Comparison of ENCODE assay signal across 8 mouse cellular contexts in the genomic region with DNA sequence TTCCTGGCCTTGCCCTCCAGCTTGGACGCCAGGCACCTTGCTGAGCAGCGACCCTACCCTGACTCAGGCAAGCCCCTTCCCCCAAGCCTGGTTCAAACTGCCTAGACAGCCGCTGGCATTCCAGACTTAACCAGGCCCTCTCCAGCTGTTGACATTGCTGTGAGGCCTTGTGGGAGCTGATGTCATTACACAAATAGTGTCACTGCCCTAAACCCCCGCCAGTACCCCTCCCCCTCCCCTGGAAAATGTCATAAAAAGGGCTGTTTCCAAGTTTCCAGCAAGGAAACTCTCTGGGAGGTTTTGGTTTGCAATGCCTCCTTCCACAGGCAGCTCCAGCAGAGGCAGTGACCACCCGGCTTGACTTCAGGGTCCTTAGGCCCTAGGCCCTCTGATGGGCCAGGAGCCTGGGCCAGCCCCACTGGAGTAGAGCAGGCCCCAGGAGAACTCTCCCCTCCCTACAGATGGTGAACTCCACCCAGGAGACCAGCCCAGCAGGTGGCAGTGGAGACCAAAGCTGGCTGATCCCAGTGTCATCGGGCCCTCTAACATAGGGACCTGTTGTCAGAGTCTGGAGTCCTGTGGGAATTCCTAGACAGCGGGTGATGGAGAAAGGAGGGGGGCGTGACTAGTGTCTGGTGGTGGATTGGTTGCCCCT.
DNase-seq lines count a peak whose midpoint lies in the region; ATAC-seq and TF ChIP-seq lines count a peak whose summit lies in the region.

No protein-coding gene starts in this region.

- no peak overlapping the region for H3K4me3 ChIP-seq in CH12.LX (replicated peaks in 1 of 3; ENCODE audit: low read depth in 2 of 3, low read length in 2 of 3, poor library complexity in 1 of 3)
- no peak overlapping the region for H3K4me3 ChIP-seq in embryonic facial prominence, embryonic 11.5 days (ENCODE audit: low read depth, low read length)
- H3K4me3 ChIP-seq in limb, embryonic 12.5 days (replicated peaks): no peak overlapping the region
- H3K4me3 ChIP-seq in neural tube, embryonic 13.5 days: no peak overlapping the region

- DNase-seq in 3134 (ENCODE audit: extremely low read depth, insufficient read length, low spot score) (peak; percentile 64), CH12.LX (ENCODE audit: extremely low read depth) (peak; percentile 54)
- DNase-seq in embryonic facial prominence, embryonic 11.5 days (ENCODE audit: low spot score): peak; percentile 41
- peak; percentile 84 for DNase-seq in heart, postnatal 4 days
- no peak for DNase-seq in cerebellum, adult 8-10 months

- no peaks in the 10 kb centered on the region for H3K79me2 ChIP-seq in CH12.LX (replicated peaks; ENCODE audit: control insufficient read depth, extremely low read depth, insufficient read depth, poor library complexity, severe bottlenecking)

- H3K9ac ChIP-seq in CH12.LX (ENCODE audit: insufficient read depth, low read depth): no peak overlapping the region
- no peak overlapping the region for H3K9ac ChIP-seq in embryonic facial prominence, embryonic 11.5 days (replicated peaks; ENCODE audit: low read length)
- no peak overlapping the region for H3K9ac ChIP-seq in limb, embryonic 12.5 days (replicated peaks)
- H3K9ac ChIP-seq in neural tube, embryonic 13.5 days: no peak overlapping the region

- no peak overlapping the region for H3K4me2 ChIP-seq in CH12.LX (ENCODE audit: insufficient read depth, low read depth, poor library complexity, severe bottlenecking)
- H3K4me2 ChIP-seq in embryonic facial prominence, embryonic 11.5 days (ENCODE audit: low read depth, low read length): no peak overlapping the region
- H3K4me2 ChIP-seq in limb, embryonic 12.5 days: no peak overlapping the region
- H3K4me2 ChIP-seq in neural tube, embryonic 13.5 days: no peak overlapping the region

- peaks cover 18 to 87% of the 10 kb centered on the region in 2 experiments for H3K4me1 ChIP-seq in CH12.LX (ENCODE audit: control insufficient read depth in 1 of 2, insufficient read depth in 2 of 2)
- H3K4me1 ChIP-seq in embryonic facial prominence, embryonic 11.5 days (ENCODE audit: control insufficient read depth, insufficient read depth, low read length): peaks cover 10% of the 10 kb centered on the region
- peaks cover 71% of the 10 kb centered on the region for H3K4me1 ChIP-seq in limb, embryonic 12.5 days (replicated peaks)
- peaks cover 64% of the 10 kb centered on the region for H3K4me1 ChIP-seq in neural tube, embryonic 13.5 days (replicated peaks)

- dilution Hi-C loops in CH12.LX (cut with MboI; ENCODE audit: extremely low pct_ligation_motif_present, extremely low pct_unique_long_range_greater_than_20kb, low sequenced_read_pairs): no loop called here

- no peak for ATAC-seq in embryonic facial prominence, embryonic 11.5 days (replicated peaks; ENCODE audit: insufficient number of reproducible peaks, low FRiP score, low TSS enrichment, low read depth)
- ATAC-seq in limb, embryonic 12.5 days (ENCODE audit: insufficient number of reproducible peaks, insufficient read depth, low FRiP score, low TSS enrichment, low read depth): peak; percentile 79
- no peak for ATAC-seq in neural tube, embryonic 13.5 days (ENCODE audit: low read depth)
- no peak for ATAC-seq in granulocyte monocyte progenitor cell, adult 5-6 weeks (replicated peaks; ENCODE audit: poor library complexity, severe bottlenecking)

- peak; percentile 77 for TF ChIP-seq RAD21 in CH12.LX (IDR thresholded peaks at IDR 0.05; ENCODE audit: low read depth, low read length)

- no peak overlapping the region for H3K27ac ChIP-seq in CH12.LX (ENCODE audit: insufficient read depth, low read depth)
- no peak overlapping the region; the same call in 1 of the 2 replicates for H3K27ac ChIP-seq in embryonic facial prominence, embryonic 11.5 days (replicated peaks; ENCODE audit: low read depth, low read length)
- H3K27ac ChIP-seq in limb, embryonic 12.5 days: peak overlapping the region; percentile 85
- peak overlapping the region; percentile 11; the same call in 1 of the 2 replicates for H3K27ac ChIP-seq in neural tube, embryonic 13.5 days (replicated peaks)

- TF ChIP-seq CTCF in CH12.LX (conservative IDR thresholded peaks at IDR 0.05 in 1 of 2, IDR thresholded peaks at IDR 0.05 in 1 of 2; ENCODE audit: low read depth in 2 of 2, low read length in 2 of 2): peak in 1 of 2 experiments; percentile 79; a peak in 2 of 4 replicates

- TF ChIP-seq EP300 in CH12.LX (IDR thresholded peaks at IDR 0.05; ENCODE audit: low read length): no peak

- H3K27me3 ChIP-seq in CH12.LX (replicated peaks): no peaks in the 10 kb centered on the region
- H3K27me3 ChIP-seq in embryonic facial prominence, embryonic 11.5 days (ENCODE audit: control insufficient read depth, insufficient read depth, low read length): no peaks in the 10 kb centered on the region
- H3K27me3 ChIP-seq in limb, embryonic 12.5 days: no peaks in the 10 kb centered on the region; the same call in 1 of the 2 replicates
- H3K27me3 ChIP-seq in neural tube, embryonic 13.5 days: no peaks in the 10 kb centered on the region

- in situ Hi-C loops in CH12.LX (cut with MboI; ENCODE audit: low pct_ligation_motif_present, low pct_unique_long_range_greater_than_20kb, low sequenced_read_pairs): no loop called here

- H3K36me3 ChIP-seq in CH12.LX (replicated peaks in 1 of 2; ENCODE audit: control insufficient read depth in 1 of 2, insufficient read depth in 1 of 2, low read length in 1 of 2): peaks cover 0 to 8% of the 10 kb centered on the region in 2 experiments
- no peaks in the 10 kb centered on the region for H3K36me3 ChIP-seq in embryonic facial prominence, embryonic 11.5 days (replicated peaks; ENCODE audit: control insufficient read depth, insufficient read depth, low read depth, low read length)
- H3K36me3 ChIP-seq in limb, embryonic 12.5 days: no peaks in the 10 kb centered on the region
- no peaks in the 10 kb centered on the region for H3K36me3 ChIP-seq in neural tube, embryonic 13.5 days

- TF ChIP-seq POLR2A in CH12.LX (IDR thresholded peaks at IDR 0.05; ENCODE audit: low read depth, low read length): no peak

- WGBS in embryonic facial prominence, embryonic 11.5 days: 41% methylated on average over 8 of the region's 8 CpGs
- WGBS in limb, embryonic 12.5 days: 25% methylated on average over 8 of the region's 8 CpGs
- 33% methylated on average over 8 of the region's 8 CpGs for WGBS in neural tube, embryonic 13.5 days

- H3K9me3 ChIP-seq in CH12.LX (replicated peaks; ENCODE audit: low read length): no peaks in the 10 kb centered on the region
- H3K9me3 ChIP-seq in embryonic facial prominence, embryonic 11.5 days (replicated peaks; ENCODE audit: control insufficient read depth, low read length): no peaks in the 10 kb centered on the region
- H3K9me3 ChIP-seq in limb, embryonic 12.5 days: no peaks in the 10 kb centered on the region
- no peaks in the 10 kb centered on the region for H3K9me3 ChIP-seq in neural tube, embryonic 13.5 days

TF ChIP-seq in CH12.LX, 34 proteins besides CTCF, POLR2A, EP300 and RAD21 (continues in another document):
- TF ChIP-seq MAFK (IDR thresholded peaks at IDR 0.05; ENCODE audit: insufficient replicate concordance, low read length) (no peak), ETS1 (conservative IDR thresholded peaks at IDR 0.05; ENCODE audit: low read depth, low read length) (no peak), USF1 (IDR thresholded peaks at IDR 0.05; ENCODE audit: low read depth, low read length) (no peak), TCF12 (IDR thresholded peaks at IDR 0.05; ENCODE audit: low read depth, low read length) (no peak), ZC3H11A (IDR thresholded peaks at IDR 0.05; ENCODE audit: low read depth, low read length) (no peak), CHD2 (IDR thresholded peaks at IDR 0.05; ENCODE audit: low read length) (peak; percentile 12; the same call in 1 of the 2 replicates), BHLHE40 (IDR thresholded peaks at IDR 0.05; ENCODE audit: low read depth, low read length) (no peak), CHD1 (IDR thresholded peaks at IDR 0.05; ENCODE audit: low read depth, low read length) (no peak), HCFC1 (IDR thresholded peaks at IDR 0.05; ENCODE audit: low read depth, low read length) (no peak), MEF2A (IDR thresholded peaks at IDR 0.05; ENCODE audit: borderline replicate concordance, low read depth, low read length) (0 out of 2 replicates have a peak, but pooled peaks have one; percentile 19), MAX (IDR thresholded peaks at IDR 0.05; ENCODE audit: low read length) (no peak), MXI1 (IDR thresholded peaks at IDR 0.05; ENCODE audit: low read depth, low read length) (no peak), SMC3 (IDR thresholded peaks at IDR 0.05; ENCODE audit: low read depth, low read length) (peak; percentile 84), MAZ (IDR thresholded peaks at IDR 0.05; ENCODE audit: low read depth, low read length) (0 out of 2 replicates have a peak, but pooled peaks have one; percentile 25), ZKSCAN1 (IDR thresholded peaks at IDR 0.05; ENCODE audit: borderline replicate concordance, low read depth, low read length) (no peak), E2F4 (IDR thresholded peaks at IDR 0.05; ENCODE audit: insufficient replicate concordance, low read depth, low read length) (no peak), IRF4 (IDR thresholded peaks at IDR 0.05; ENCODE audit: low read depth, low read length) (peak; percentile 53), JUND (conservative IDR thresholded peaks at IDR 0.05; ENCODE audit: low read depth, low read length) (no peak), JUN (IDR thresholded peaks at IDR 0.05; ENCODE audit: insufficient read depth, low read depth, low read length) (no peak), TBP (conservative IDR thresholded peaks at IDR 0.05; ENCODE audit: low read depth, low read length) (no peak), SIN3A (IDR thresholded peaks at IDR 0.05; ENCODE audit: low read length) (no peak), ZMIZ1 (IDR thresholded peaks at IDR 0.05; ENCODE audit: low read depth, low read length) (no peak), GABPA (IDR thresholded peaks at IDR 0.05; ENCODE audit: insufficient replicate concordance, low read depth, low read length) (no peak), POLR2AphosphoS2 (IDR thresholded peaks at IDR 0.05; ENCODE audit: low read depth, low read length) (no peak), ZNF384 (IDR thresholded peaks at IDR 0.05; ENCODE audit: low read depth, low read length) (no peak), NELFE (IDR thresholded peaks at IDR 0.05; ENCODE audit: low read depth, low read length) (no peak), MYC (IDR thresholded peaks at IDR 0.05; ENCODE audit: low read depth, low read length) (no peak), USF2 (conservative IDR thresholded peaks at IDR 0.05; ENCODE audit: low read depth, low read length) (no peak), PAX5 (IDR thresholded peaks at IDR 0.05; ENCODE audit: low read length) (no peak), UBTF (IDR thresholded peaks at IDR 0.05; ENCODE audit: low read depth, low read length) (no peak), NRF1 (IDR thresholded peaks at IDR 0.05; ENCODE audit: low read depth, low read length) (no peak), RCOR1 (conservative IDR thresholded peaks at IDR 0.05; ENCODE audit: low read depth, low read length) (no peak)

Comparison
In these comparisons a context has a peak if more than half of its experiments do, and no peak if none do; other contexts are left out.
1. H3K27ac ChIP-seq: peak in limb, embryonic 12.5 days (single experiment) and neural tube, embryonic 13.5 days (single experiment); none in CH12.LX (single experiment) and embryonic facial prominence, embryonic 11.5 days (single experiment).